Mouse (Mus musculus) testis, adult 2 months (tissue): ENCODE data around the gene Sds.

ENCODE experiments used
- CTCF ChIP-seq: fragments of 200-500 bp; IDR thresholded peaks from 2 replicates; pipeline ENCODE4 v1.5.1; 2012; ENCODE audit warnings: low read depth, mild to moderate bottlenecking, inconsistent platforms, low read length, moderate library complexity; ENCODE audit not compliant: control insufficient read depth, insufficient read depth, insufficient replicate concordance
- POLR2A ChIP-seq: fragments of 200-500 bp; IDR thresholded peaks from 2 replicates; pipeline ENCODE4 v1.6.1; 2012; ENCODE audit warnings: low read depth, mild to moderate bottlenecking, inconsistent platforms, low read length, moderate library complexity; ENCODE audit not compliant: control insufficient read depth

DNA sequence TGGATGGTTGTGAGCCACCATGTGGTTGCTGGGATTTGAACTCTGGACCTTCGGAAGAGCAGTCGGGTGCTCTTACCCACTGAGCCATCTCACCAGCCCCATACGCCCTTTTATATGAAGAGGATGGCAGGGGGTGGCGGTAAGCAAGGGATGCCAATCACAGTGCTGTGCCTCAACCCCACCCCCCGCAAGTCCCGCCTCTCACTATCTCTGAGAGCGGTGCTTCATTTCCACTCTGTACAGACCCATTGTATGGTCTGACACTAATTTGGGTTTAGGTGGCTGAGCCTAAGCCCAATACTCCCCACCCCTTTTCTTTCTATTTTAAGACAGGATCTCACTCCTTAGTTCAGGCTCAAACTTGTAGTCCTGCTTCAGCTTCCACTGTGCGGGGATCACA is 465 bp upstream of the Sds start:
- no peak for TF ChIP-seq CTCF
- TF ChIP-seq POLR2A: no peak
